Mouse (Mus musculus): ENCODE measurements around the gene Arid3c.
"Not testable (repeated sequence)": the region's sequence is repeated elsewhere in the genome, so short reads cannot be mapped to it uniquely, and the experiment has no call there.

Gene Arid3c

DNA sequence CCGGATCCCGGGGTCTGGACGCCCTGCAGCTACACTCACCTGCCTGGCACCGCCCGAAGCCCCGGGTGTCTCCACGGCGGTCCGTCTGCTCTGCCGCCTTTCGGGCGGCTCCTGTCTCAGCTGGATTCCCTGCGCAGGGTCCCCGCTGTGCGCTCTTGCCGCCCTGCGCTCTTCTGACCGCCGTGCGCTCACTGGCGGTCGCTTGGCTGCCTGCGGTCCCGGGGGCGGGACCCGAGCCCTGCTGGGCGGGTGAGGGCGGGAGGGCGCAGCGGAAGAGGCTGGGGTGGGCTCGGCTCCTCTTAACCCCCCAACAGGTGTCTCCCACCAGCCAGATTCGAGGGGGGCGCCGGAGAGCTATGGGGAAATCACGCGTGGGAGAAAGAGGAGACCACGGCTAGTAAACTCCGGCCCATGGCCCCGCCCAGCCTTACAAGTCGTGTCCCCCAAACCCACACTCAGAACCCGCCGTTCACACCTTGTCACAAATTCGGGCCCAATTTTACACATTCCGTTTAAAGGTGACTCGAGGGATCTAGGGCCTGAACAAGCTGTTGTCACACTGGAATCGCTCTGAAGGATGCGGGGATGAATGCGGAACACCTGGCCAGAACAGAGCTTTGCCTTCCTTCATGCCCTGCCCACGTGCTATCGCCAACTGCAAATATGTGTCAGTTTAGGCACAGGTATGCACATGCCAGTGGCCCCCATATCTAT lies at the start of gene Arid3c:
Arid3c (minus strand) TSS at position 91 of the 714 bp plus-strand sequence.
- DNase-seq, result no peak

DNA sequence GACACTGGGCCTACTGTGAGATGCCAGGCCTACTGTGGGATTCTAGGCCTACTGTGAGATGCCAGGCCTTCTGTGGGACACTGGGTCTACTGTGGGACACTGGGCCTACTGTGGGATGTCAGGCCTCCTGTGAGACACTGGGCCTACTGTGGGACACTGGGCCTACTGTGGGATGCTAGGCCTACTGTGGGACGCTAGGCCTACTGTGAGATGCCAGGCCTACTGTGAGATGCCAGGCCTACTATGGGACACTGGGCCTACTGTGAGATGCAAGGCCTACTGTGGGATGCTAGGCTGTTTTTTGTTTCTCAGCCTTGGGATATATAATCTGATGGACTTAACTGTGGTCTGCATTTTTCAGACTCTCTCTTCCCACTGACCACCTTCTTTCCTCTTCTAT lies 44.9 kb upstream of the Arid3c start:
- not testable (repeated sequence) for DNase-seq

DNA sequence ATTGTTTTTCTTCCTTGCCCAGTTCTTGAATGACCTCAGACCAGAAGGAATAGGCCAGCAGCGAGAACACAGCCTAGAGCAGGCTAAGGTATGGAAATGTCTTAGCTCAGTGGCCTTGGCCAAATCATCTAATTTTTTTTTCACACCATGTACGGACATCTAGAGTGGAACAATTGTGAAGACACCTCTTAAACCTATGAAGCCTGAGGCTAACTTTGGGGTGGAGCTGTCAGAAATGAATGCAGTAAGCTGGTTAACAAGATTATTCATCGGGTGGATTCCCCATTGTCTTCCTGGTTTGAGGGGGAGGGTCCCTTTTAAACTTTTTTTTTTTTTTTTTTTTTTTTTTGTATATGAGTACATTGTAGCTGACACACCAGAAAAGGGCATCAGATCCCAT lies 43.6 kb upstream of the Arid3c start:
- not testable (repeated sequence) for DNase-seq

DNA sequence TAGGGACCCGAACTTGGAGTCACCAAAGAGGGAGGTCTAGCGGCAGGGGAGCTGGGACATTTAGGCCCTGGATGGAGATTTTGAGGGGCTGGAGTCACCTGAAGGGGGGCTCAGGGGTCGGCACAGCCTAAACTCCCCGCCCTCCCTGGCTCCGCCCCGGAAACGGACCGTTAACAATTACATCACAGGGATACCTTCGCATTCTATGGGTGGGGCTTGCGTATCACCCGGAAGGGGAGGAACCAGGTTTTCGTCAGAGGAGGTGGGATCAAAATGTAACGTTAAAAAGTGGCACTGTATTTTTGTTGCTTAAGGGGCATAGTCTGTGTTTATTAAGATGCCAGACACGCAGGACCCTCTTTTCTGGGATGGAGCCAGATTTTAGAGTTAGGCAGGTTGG lies 43.1 kb upstream of the Arid3c start, which contains the start of gene Ccl27a:
Ccl27a (minus strand) TSS at position 246 of the 400 bp plus-strand sequence.
- peak; percentile 98 for DNase-seq

DNA sequence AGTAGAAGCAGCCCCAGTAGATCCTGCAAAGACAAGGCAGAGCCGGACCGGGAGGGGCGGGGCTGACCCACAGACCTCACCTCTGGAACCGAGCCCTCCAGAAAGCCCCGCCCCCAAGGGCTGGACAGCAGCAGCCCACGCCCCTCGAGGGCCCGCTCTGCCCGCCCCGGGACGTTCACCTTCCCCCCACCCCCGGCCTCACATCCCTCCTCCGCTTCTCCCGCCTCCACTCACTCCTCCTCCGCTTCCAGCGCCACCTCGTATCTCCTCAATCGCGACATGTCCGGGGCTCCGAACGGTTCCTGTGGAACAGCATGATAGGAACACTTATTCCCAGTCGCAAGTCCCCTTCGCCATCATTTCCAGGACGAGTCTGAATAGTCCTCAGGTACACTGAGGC lies 42.6 kb upstream of the Arid3c start:
- DNase-seq, result peak; percentile 99

DNA sequence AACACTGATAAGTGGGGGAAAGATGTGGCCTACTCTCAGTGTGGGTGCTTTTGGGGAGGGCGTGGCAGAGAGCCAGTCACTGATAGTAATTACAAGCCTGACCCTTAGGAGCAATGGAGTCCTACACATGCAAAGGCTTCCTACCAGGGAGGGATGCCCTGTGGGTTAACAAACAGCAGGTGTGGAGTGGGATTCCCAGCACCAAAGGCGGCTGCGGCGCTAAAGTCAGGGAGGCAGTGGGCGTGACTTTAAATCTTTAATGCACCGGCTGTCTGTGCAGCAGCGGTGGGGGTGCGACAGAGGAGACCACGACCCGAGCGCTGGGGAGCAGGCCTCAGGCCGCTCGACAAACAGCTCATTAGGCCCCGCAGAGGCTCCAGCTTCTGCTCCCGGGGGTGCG lies 42.0 kb upstream of the Arid3c start:
- peak; percentile 94 for DNase-seq

DNA sequence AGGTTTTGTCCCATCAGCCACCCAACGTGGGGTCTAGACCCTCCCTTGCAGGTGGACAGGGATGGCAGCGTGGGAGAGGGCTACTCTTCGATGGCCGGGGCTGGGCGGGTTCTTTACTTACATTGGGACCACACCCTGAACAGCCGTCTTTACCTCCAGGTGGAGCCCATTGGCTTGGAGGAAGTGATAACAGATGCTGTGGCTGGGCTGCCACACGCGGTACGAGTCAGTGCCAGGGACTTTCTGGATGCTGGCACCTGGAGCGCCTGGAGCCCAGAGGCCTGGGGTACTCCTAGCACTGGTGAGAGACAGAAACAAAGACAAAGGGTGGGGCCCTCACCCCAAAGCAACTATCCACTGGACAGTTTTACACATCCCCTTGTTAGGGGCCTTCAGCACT lies 36.4 kb upstream of the Arid3c start:
- DNase-seq, result peak; percentile 88

DNA sequence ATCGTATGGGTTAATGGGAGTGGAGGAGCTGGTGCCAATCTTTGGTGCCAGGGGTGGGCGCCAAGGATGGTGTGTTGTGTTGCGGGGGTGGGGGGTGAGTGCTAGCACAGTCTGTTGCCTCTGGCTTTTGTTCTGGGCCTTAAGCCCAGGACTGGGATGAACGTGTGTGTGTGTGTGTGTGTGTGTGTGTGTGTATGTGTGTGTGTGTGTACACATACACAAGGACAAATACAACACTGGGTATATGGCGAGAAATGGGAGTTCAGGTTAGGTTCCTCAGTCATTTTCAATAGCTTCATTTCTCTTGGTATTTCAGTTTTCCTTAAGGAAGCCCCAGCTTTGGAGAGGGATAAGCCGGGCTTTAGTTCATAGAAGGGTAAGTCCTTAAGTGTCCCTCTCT lies 32.2 kb upstream of the Arid3c start:
- DNase-seq, result not testable (repeated sequence)

DNA sequence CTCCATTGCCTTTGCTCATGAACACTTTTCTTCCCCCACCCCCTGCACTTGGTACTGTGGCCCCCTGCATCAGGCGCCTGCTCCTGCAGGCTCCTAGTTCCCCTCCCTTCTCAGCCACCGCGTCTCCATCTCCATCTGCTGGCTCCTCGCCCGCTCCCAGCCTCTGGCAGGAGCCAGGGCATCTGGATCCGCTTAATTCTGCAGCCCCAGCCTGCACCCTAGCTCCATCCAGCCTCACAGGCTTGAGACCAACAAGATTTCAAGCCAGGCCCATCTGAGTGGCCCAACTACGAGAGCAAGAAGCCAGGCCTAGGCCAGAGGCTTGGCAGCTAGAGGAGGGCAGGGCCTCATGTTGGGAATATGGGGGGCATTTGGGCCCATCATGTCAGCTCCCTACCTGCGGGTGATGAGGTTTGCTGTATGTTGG lies 31.8 kb upstream of the Arid3c start:
- DNase-seq, result peak; percentile 98

DNA sequence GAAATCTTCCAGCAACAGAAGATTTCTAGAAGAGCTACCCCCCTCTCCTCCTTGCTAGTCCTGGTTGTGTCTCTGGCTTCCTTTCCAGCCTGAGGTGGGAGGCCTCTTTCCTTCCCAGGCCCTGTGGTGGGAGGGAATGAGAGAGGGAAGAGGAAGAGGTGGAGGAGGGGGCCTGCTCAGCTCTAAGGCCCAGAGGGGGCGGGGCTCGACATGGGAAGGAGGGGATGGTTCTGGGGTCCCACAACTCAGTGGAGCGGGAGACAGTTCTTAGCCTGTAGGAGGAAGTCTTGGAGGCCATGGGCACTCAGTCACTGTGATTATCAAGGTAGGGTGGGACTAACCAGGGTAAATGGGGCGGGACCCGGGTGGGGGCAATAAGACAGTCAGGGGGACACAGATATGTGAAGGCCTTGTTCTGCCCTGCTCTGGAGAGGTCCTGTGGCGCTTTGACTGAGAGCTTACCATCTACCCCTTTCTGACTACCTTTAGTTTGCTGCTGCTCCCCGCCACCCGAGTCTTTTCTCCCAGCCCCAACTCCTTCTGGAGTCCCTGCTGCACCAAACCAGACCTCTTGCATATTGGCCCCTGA lies 31.3 kb upstream of the Arid3c start:
- DNase-seq, result peak; percentile 95

DNA sequence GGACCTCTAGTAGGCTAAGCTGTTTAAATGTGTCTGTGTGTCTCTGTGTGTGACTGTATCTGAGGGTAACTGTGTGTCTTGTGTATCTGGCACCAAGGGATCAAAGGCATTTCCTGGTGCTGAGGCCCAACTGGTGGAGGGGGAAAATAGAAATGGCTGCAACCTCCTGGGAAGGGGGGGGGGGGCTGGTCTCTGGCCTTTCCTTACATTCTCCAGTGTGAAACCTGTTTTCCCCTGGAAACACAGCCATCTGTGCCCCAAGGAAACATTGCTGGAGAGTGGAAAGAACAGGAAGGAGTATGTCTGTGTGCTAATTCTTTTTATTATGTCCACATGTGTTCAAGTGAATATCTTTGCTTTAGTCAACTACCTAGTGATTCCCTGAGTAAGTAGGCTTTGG lies 30.7 kb upstream of the Arid3c start:
- no peak for DNase-seq

DNA sequence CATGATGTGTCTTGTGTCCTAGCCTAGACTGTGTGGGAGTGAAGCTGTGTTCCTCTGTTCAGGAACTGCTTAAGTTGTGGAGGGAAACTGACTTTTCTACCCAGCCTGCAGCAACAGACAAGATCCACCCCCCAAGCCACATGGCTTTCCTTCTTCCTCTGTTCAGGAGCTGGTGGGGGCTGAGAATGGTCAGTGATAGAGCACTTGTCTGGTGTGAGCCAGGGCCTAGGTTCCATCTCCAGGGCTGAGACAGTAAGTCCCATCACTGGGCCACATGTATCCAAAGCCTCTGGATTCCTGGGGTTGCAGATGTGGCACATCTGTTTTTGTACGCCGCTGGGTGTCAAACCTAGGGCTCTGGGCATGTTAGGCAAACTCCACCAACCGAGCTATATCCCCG lies 30.0 kb upstream of the Arid3c start:
- peak; percentile 94 for DNase-seq

DNA sequence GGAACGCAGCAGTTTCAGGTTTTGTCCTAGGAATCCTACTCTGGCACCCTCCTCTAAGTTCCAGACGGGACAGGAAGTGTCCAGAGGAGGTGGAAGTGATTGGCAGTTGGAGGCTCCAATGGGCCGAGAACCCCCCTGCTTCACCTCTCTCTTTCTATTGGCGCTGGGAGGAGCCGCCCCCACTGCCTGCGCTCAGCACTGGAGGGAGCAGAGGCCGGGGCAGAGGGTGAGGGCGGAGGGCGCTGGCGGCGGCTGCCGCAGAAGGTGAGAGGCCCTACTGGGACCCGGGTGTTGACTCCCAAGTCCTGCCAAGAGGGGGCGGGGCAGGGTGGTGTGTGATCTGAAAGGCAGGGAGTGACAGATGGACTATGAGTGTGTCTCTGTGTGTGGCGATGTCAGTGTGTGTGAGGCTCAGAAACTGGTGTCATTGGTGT lies 29.4 kb upstream of the Arid3c start:
- DNase-seq, result peak; percentile 100

DNA sequence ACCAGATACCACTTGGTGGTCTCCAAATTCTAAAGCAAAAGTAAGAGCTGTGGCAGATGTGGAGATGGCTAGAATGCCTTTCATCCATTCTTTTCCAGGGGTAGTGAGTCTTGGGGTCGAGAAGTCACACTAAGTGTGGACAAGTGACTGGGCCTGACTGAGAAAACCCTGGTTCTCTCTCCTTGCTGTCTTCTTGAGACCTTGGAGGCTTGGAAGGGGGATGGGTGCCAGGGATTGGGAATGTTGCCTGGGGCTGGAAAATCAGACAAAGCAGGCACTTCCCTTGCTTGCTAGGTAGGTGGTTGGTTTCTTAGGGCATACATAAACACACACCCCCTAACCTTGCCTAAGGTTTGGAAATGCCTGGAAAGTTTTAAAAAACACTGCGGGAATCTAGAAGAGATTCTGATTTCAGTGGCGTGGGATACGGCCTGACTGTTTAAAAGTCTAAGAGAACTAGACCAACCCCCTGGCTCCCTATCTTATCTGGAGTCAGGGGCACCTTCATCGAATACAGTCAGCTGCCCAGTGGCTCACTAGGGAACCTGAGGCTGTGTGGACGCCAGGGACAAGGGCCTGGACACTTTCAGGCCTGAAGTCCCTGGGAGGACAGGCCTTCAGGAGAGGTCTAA lies 28.8 kb upstream of the Arid3c start:
- DNase-seq, result peak; percentile 85

DNA sequence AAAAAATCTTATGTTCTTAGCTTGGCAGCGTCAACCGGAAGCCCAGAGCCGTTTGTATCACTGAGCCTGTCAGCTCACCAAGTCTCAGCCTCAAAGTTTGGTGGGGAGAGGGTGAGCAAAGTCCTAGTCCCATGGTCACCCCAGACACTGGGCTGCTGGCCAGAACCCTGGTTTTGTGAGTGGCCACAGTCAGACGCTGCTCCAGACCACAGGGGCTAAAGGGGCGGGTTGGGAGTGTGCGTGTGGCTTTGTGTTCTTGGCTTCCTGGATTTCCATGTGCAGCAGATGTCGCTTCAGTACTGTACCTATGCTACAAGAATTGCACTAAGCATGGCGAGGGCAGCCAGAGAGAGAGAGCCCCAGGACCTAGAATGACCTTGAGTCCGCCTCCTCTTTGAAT lies 28.3 kb upstream of the Arid3c start:
- peak; percentile 95 for DNase-seq

DNA sequence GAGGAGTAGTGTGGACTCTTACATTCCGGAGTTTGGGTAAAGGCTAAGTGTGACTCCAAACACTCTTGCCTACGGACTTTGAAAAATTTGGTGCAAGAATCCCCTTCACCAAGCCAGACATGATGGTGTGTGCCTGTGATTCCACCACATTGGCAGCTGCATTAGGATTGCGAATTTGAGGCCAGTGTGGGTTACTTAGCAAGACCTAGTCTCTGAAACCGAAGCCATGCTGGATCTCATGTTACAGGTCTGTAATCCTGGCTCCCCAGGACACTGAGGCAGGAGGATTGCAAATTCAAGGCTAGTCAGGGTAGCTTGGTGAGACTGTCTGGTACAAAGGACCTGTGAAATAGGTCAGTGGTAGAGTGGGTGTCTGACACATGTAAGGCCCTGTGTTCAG lies 27.8 kb upstream of the Arid3c start:
- DNase-seq, result peak; percentile 88

DNA sequence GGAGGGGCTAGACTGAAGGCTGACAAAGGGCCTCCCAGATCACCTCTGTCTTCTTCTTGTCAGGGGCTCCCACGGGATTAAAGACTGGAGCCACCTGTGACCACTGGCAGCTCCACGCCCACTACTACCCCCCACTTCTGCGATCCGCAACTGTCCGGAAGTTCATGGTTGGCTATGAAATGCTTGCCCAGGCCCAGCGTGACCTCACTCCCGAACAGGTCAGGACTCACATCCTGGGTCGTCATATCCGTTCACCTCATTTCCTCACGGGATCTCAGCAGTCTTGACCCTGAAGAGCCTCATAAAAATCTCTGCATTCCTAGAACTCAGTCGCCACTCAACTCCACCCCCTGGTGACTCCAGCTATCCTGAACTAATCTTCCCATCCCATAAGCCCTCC lies 27.1 kb upstream of the Arid3c start:
- peak; percentile 94 for DNase-seq

DNA sequence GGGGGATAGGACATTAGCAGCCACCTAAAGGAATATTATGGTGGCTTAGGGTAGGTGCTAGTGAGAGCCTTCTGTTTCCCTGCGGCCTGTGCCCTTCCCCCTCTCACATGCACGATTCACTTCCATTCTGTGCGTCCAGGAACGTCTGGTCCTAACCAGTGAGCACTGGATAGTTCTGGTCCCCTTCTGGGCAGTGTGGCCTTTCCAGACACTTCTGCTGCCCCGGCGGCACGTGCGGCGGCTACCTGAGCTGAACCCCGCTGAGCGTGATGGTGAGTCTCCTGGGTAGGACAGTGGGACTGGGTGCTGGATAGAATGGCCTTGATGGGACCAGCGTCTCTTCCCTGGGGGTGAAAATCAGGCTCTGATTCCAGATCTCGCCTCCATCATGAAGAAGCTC lies 26.4 kb upstream of the Arid3c start:
- no peak for DNase-seq

DNA sequence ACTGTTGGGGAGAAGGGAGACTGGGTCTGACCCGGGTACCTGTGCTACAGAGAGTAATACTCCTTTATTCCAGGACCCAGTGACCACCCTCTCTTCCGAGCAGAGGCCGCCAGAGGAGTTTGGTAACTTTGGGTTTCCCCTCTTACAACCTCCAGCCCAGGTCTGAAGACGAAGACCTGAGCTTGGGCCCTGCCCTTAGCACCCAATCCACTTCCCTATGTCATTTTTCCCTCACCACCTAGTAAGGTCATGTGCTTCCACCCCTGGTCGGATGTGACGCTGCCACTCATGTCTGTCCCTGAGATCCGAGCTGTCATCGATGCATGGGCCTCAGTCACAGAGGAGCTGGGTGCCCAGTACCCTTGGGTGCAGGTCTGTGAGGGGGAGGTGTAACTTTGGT lies 25.5 kb upstream of the Arid3c start:
- peak; percentile 95 for DNase-seq

DNA sequence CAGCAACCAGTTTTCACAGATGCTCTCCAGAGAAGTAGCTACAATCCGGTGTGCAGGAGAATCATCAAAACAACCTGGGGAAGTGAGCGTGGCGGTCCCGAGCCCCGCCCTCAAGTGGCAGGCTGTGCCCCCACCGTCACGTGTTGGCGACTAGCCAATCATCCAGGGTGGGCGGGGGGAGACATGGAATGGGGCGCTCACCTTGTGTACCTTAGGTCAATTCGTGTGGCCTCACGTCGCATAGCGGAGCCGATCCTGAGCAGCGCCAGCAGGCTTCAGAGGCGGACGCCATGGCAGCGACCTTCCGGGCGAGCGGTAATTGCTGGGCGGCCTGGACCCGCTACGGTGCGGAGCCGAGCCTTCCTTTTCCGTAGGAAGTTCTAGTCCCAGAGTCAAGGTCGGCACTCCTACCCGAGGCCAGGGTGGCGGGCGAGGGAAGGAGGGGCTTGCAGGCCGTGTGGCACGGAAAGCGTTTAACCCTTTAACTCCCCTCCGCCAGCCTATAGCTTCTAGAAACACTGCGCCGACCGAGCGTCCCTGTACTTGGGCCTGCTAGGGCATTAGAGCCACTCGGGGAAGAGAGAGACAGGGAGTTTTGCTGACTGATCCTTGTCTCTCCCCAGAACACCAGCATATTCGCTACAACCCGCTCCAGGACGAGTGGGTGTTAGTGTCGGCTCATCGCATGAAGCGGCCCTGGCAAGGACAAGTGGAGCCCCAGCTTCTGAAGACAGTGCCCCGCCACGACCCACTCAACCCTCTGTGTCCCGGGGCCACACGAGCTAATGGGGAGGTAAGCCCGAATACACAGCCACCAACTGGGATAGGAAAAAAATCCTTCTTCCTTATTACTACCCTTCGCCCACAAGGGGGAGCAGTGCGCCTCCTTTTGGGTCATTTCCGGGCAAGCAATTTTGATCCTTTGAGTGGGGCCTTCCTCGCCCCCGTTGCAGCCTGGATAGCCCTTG lies 24.7 kb upstream of the Arid3c start, which contains the start of gene Sigmar1:
Sigmar1 (minus strand) TSS at position 820 of the 968 bp plus-strand sequence.
- DNase-seq, result peak; percentile 99

DNA sequence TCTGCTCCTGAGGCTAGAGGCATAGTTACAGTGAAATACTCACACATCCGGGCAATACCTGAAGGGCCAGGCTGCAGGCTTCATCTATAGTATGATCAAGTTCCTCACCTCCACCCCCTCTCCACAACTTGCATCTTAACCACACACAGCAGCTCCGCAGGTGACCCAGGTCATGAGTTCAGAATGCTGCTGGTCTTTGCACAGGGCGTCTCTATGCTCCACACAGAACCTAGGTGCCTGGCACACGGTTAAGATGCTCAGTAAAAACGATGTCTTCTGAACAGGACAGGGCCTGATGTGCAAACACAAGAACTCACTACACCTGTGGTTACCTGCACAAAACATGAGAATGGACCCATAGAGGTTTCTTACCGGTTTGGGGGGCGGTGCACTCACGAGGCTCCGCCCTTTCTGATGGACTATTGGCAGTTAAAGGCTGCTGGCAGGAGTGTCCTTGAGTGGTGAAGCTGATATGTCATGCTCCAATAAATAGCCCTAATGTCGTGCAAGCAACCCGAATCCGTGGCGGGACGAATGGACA lies 23.9 kb upstream of the Arid3c start, which contains the start of gene Galt:
Galt (plus strand) TSS at position 432 of the 541 bp plus-strand sequence.
- DNase-seq, result no peak

DNA sequence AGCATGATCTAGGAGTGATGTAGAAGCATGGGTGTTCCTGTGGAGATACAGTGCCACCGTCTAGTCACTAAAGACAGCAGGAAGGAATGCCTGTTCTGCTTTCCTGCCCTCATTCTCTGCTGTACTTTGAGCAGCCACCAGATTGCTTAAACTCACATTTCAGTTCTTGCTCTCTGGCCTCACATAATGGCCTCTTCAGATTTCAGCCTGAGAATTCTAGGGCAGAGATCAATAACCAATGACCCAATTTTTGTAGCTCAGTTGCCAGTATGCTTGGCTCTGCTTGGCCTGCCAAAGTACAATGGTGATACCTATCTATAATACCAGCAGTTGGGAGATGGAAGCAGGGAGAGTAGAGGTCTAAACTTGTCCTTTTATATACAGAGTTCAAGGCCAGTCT lies 14.1 kb upstream of the Arid3c start:
- no peak for DNase-seq
